Mouse (Mus musculus): Measurements from ENCODE around the gene Olfr1347. TPM values are rescaled to one million over a fixed set of nuclear protein-coding genes. Genes with fewer than 3 reads are reported as not detected.

The Olfr1347 gene
- polyA plus RNA-seq (2017; shearing (Covaris generic)): not detected

DNA sequence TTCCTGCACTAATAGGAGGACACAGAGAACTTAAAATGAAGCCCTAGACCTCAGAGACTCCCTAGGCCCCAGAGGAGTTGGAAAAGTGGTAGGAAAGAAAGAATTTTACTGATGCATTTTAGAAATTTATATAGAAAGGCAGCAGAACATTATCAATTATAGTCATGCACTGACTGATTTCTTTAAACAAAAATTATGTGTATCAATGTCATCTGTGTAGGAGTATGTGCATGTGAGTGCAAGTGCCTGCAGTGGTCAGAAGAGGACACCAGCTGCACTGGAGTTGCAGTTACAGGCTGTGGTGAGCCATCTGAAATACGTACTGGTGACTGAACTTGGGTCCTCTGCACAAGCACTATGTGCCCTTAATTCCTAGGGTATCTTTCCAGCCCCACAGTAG lies at the start of gene Olfr1347:
TSS of gene Olfr1347 (minus strand) at position 101 of the 400 bp plus-strand sequence.

DNA sequence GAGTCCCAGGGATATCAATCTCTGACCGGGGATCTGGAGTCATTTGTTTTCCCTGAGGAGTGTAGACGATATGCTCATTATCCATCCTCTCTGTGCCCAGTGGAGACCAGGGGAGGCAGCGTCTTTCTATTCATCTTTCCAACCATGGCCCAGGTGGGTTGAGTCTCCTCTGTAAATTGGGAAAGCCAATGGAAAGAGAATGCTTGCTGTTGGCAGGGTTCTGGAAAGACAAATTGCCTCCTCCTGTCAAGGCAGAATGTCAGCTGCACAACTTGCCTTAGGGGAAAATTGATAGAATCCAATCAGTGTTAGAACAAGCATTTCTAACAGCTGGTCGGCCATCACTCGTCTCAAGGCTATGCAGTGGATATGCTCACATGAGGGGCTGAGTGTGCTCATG lies 23.3 kb upstream of the Olfr1347 start, which contains the start of gene Olfr1349:
TSS of gene Olfr1349 (minus strand) at position 101 of the 400 bp plus-strand sequence.

DNA sequence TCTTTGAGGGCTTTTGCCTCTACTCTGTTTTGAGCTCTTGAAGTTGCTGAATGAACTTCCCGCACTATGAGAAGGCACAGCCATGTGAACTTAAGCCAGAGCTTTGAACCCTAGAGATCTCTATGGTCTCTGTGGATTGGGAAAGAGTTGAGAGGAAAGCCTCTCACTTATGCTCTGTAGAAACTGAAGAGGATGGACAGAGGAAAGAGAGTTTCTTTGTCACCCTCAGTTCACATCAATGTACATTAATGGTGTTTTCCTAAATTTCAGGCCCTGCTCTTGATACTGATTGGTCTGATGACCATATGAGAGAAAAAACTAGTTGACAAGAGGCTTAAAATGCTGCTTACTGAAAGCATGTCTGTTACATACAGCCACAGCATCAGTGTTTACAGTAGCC lies 9.1 kb upstream of the Olfr1347 start, which contains the start of gene Olfr1348:
TSS of gene Olfr1348 (minus strand) at position 101 of the 400 bp plus-strand sequence.

GRCm38 (mm10) chr7:6486841-6487240 lies 12.7 kb downstream of the Olfr1347 start, which contains the start of gene Olfr5:
Gene Olfr5, minus strand, starts transcription at chr7:6486941.

DNA sequence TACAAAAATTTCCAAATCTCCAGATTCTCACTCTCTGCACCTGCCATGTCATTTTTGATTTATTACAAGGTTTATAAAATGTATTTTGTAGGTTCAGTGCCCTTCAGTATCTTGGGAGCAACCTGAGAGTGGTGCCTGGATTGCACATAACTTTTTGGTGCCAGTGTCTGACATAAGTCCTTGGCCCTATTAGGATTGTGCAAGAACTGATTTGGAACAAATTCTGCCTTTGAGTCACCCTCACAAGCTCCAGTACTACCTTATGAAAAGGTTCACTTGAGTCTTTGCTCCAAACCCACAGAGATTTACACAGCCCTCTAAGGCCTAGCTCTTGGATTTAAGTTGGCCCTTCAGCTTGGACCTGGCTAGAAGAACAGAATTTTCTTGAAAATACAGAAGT lies 32.6 kb downstream of the Olfr1347 start, which contains the start of gene Olfr1346:
TSS of gene Olfr1346 (plus strand) at position 151 of the 400 bp plus-strand sequence.

DNA sequence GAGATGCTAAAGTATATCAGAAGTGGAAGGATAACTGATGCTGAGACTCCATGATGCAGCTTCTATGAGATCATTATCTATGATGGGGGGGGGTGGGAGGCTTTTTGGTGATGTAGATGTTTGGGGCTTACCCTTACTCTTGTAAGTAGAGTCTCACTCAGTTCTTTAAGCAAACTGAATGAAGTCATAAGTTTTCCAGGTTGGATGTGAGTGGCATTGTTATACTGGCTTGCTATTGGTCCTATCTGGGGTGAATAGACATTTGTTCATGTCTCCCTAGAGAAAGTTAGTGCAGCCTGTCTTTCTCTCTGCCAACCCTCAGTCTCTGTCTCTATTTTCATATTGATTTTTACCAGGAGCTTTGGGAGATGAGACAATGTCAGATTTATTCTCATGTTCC lies 43.7 kb downstream of the Olfr1347 start, which contains the start of gene Olfr1336:
TSS of gene Olfr1336 (plus strand) at position 301 of the 400 bp plus-strand sequence.

DNA sequence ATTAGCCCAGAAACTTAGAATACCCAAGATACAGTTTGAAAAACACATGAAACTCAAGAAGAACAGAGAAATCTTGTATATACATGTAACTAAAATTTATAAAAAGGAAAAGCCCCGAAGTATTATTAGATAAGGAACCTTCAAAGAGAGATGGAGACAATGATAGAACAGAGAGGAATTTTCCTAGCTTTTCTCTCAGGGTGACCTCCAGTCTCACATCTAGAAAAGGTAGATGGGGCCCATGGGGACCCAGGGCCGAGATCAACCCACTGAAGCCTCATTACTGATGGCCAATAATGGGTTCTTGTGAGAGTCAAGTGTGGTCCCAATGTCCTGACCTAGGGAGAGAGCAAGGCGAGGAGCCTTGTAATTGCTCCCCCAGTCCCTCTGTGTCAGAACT lies 61.2 kb downstream of the Olfr1347 start, which contains the start of gene Olfr1344:
TSS of gene Olfr1344 (plus strand) at position 301 of the 400 bp plus-strand sequence.

Other genes starting within 250 kb of the Olfr1347 start
- gene Epp13, start 247.0 kb downstream of the Olfr1347 start, polyA plus RNA-seq (2017; shearing (Covaris generic)): not detected
- 4.7 TPM for gene Zfp667, start 213.2 kb downstream of the Olfr1347 start, polyA plus RNA-seq (2017; shearing (Covaris generic))
- 0.31 TPM for gene Zfp583, start 168.5 kb downstream of the Olfr1347 start, polyA plus RNA-seq (2017; shearing (Covaris generic))
- gene Gm3854, start 156.0 kb downstream of the Olfr1347 start, polyA plus RNA-seq (2017; shearing (Covaris generic)): 0.24 TPM
- 2.4 TPM for gene Zfp78, start 136.5 kb downstream of the Olfr1347 start, polyA plus RNA-seq (2017; shearing (Covaris generic))
- 9.6 TPM for gene Zfp28, start 116.5 kb downstream of the Olfr1347 start, polyA plus RNA-seq (2017; shearing (Covaris generic))
- not detected for gene Smim17, start 101.0 kb downstream of the Olfr1347 start, polyA plus RNA-seq (2017; shearing (Covaris generic))
- not detected for gene Gm20715, start 89.5 kb downstream of the Olfr1347 start, polyA plus RNA-seq (2017; shearing (Covaris generic))
- gene Olfr1344, start 61.1 kb downstream of the Olfr1347 start, polyA plus RNA-seq (2017; shearing (Covaris generic)): not detected
- 0.09 TPM for gene Olfr1336, start 43.6 kb downstream of the Olfr1347 start, polyA plus RNA-seq (2017; shearing (Covaris generic))
- not detected for gene Olfr1346, start 32.7 kb downstream of the Olfr1347 start, polyA plus RNA-seq (2017; shearing (Covaris generic))
- not detected for gene Olfr5, start 12.8 kb downstream of the Olfr1347 start, polyA plus RNA-seq (2017; shearing (Covaris generic))
- not detected for gene Olfr1348, start 9.0 kb upstream of the Olfr1347 start, polyA plus RNA-seq (2017; shearing (Covaris generic))
- not detected for gene Olfr1349, start 23.2 kb upstream of the Olfr1347 start, polyA plus RNA-seq (2017; shearing (Covaris generic))
- gene Olfr1350, start 65.1 kb upstream of the Olfr1347 start, polyA plus RNA-seq (2017; shearing (Covaris generic)): not detected
- gene Zim1, start 196.7 kb upstream of the Olfr1347 start, polyA plus RNA-seq (2017; shearing (Covaris generic)): not detected
- gene Peg3, start 230.7 kb upstream of the Olfr1347 start, polyA plus RNA-seq (2017; shearing (Covaris generic)): 0.10 TPM
- gene Usp29, start 230.8 kb upstream of the Olfr1347 start, polyA plus RNA-seq (2017; shearing (Covaris generic)): 0.24 TPM

Measured in effector memory CD4-positive, alpha-beta T cell, adult 5 months (primary cell).